Comparison of ENCODE assay signal across 9 mouse cellular contexts in genomic region chr19:43630466-43631251, GRCm38 (mm10). TPM values are rescaled to one million over a fixed set of nuclear protein-coding genes. Genes with fewer than 3 reads are reported as not detected.
A peak's percentile ranks its signal among the peaks of the same experiment; 100 is the strongest.
DNase-seq lines count a peak whose midpoint lies in the region; ATAC-seq and TF ChIP-seq lines count a peak whose summit lies in the region.
"Had no signal": no experiment of that assay in that cellular context is flagged by ENCODE, and none has a peak within 500 bp of the region (broad histone marks: within the 10 kb centered on the region; RNA-seq: fewer than 3 reads in every experiment).

No protein-coding gene starts in this region.

- TF ChIP-seq POLR2A in olfactory bulb, adult 2 months (IDR thresholded peaks at IDR 0.05; ENCODE audit: insufficient read depth, low read depth, low read length): no peak

- H3K27ac ChIP-seq in liver, embryonic 12.5 days: no peak overlapping the region
- H3K27ac ChIP-seq in olfactory bulb, adult 2 months (ENCODE audit: insufficient read depth, low read depth, low read length): no peak overlapping the region

- DNase-seq in CD4-positive, CD25-positive, alpha-beta regulatory T cell, adult 2 months (ENCODE audit: low read depth, low spot score): peak; percentile 89
- peak; percentile 83 for DNase-seq in WW6 (ENCODE audit: low read depth, low spot score)
- peak; percentile 79 to 80 for DNase-seq in cerebellum, postnatal 36 days
- peak; percentile 85 for DNase-seq in gastrocnemius, postnatal 14 days
- peak; percentile 92 for DNase-seq in kidney, postnatal 10 days
- peak; percentile 74 for DNase-seq in thymus, postnatal 25 days

- no peak overlapping the region for H3K4me2 ChIP-seq in liver, embryonic 12.5 days

- H3K9me3 ChIP-seq in liver, embryonic 12.5 days (replicated peaks): no peaks in the 10 kb centered on the region
- H3K9me3 ChIP-seq: megakaryocyte, embryonic 14.5 days had no signal

- H3K36me3 ChIP-seq in liver, embryonic 12.5 days: no peaks in the 10 kb centered on the region

- H3K4me1 ChIP-seq in liver, embryonic 12.5 days: 0 out of 2 replicates have a peak, but pooled peaks cover 9% of the 10 kb centered on the region
- H3K4me1 ChIP-seq in olfactory bulb, adult 2 months (ENCODE audit: control insufficient read depth, insufficient read depth, low read length): no peaks in the 10 kb centered on the region

- WGBS in liver, embryonic 12.5 days (ENCODE audit: insufficient replicate concordance): 25% methylated on average over 12 of the region's 12 CpGs
- WGBS in olfactory bulb, adult 2 months: 36% methylated on average over 12 of the region's 12 CpGs

- TF ChIP-seq CTCF in olfactory bulb, adult 2 months (IDR thresholded peaks at IDR 0.05; ENCODE audit: insufficient read depth, low read depth, low read length): peak; percentile 34; the same call in 1 of the 2 replicates

- ATAC-seq in liver, embryonic 12.5 days: peak; percentile 61; the same call in 1 of the 2 replicates

- H3K27me3 ChIP-seq in liver, embryonic 12.5 days (replicated peaks): peaks cover 22% of the 10 kb centered on the region

- intact Hi-C loops in gastrocnemius, postnatal 14 days (cut with DNase I; ENCODE audit: low total_unique reads): loop anchor here (5.0 kb wide), 1 partner anchor 132 kb away; no protein-coding TSS in a partner anchor

- H3K9ac ChIP-seq in liver, embryonic 12.5 days: no peak overlapping the region

- H3K4me3 ChIP-seq in liver, embryonic 12.5 days: no peak overlapping the region
- no peak overlapping the region for H3K4me3 ChIP-seq in olfactory bulb, adult 2 months (ENCODE audit: insufficient read depth, low read depth, low read length)
- H3K4me3 ChIP-seq: megakaryocyte, embryonic 14.5 days had no signal

RNA-seq across cellular contexts. Expression of gene Nkx2-3, which starts 18.5 kb away (rescaled TPM):
- not detected for total RNA-seq in gastrocnemius, postnatal 14 days (2021)
- 0.33 and 1.2 TPM in 2 replicates for polyA plus RNA-seq in liver, embryonic 12.5 days (2016; fragmentation: Nextera tagmentation; extraction: Ambion mirVana)
- not detected in 2 replicates for polyA plus RNA-seq in olfactory bulb, adult 2 months (2012; ENCODE audit: insufficient read depth, insufficient read length, low replicate concordance, missing spikeins)

RNA-seq across cellular contexts. Expression of gene Slc25a28, which starts 44.0 kb away (rescaled TPM):
- total RNA-seq in gastrocnemius, postnatal 14 days (2021): 10 to 100 TPM; 17.0 to 18.8 TPM
- polyA plus RNA-seq in liver, embryonic 12.5 days (2016; fragmentation: Nextera tagmentation; extraction: Ambion mirVana): 11.6 and 13.4 TPM in 2 replicates
- 123 TPM in 1 of 2 replicates, not detected in the other for polyA plus RNA-seq in olfactory bulb, adult 2 months (2012; ENCODE audit: insufficient read depth, insufficient read length, low replicate concordance, missing spikeins)

RNA-seq across cellular contexts. Expression of gene Entpd7, which starts 58.8 kb away (rescaled TPM):
- total RNA-seq in gastrocnemius, postnatal 14 days (2021): 1 to 10 TPM; 2.7 to 3.3 TPM
- 4.1 and 4.9 TPM in 2 replicates for polyA plus RNA-seq in liver, embryonic 12.5 days (2016; fragmentation: Nextera tagmentation; extraction: Ambion mirVana)
- not detected in 2 replicates for polyA plus RNA-seq in olfactory bulb, adult 2 months (2012; ENCODE audit: insufficient read depth, insufficient read length, low replicate concordance, missing spikeins)
